Mouse (Mus musculus): ENCODE measurements around the gene Prss42. TPM values are rescaled to one million over a fixed set of nuclear protein-coding genes. Genes with fewer than 3 reads are reported as not detected.

Gene Prss42
- total and polyA plus RNA-seq, 3 experiments: not detected

- TF ChIP-seq JUND (IDR thresholded peaks at IDR 0.05; ENCODE audit: low read depth, low read length): no peak
- TF ChIP-seq MYC (IDR thresholded peaks at IDR 0.05; ENCODE audit: low read depth, low read length): no peak
- TF ChIP-seq MAX (IDR thresholded peaks at IDR 0.05; ENCODE audit: low read length): no peak
- no peak for TF ChIP-seq ELF1 (IDR thresholded peaks at IDR 0.05; ENCODE audit: low read depth, low read length)
- TF ChIP-seq ETS1 (IDR thresholded peaks at IDR 0.05; ENCODE audit: low read depth, low read length): no peak
- H3K79me2 ChIP-seq (ENCODE audit: control insufficient read depth, insufficient read depth, low read length, poor library complexity): no peaks in the 10 kb centered on the region
- no peaks in the 10 kb centered on the region for H3K36me3 ChIP-seq (ENCODE audit: control insufficient read depth in 1 of 2, insufficient read depth in 2 of 2, low read length in 2 of 2)
- no peaks in the 10 kb centered on the region for H3K4me1 ChIP-seq (ENCODE audit: control insufficient read depth in 1 of 2, insufficient read depth in 2 of 2, low read length in 2 of 2)
- H3K9ac ChIP-seq (ENCODE audit: control insufficient read depth, low read depth, low read length, poor library complexity, severe bottlenecking): no peak overlapping the region
- H3K4me3 ChIP-seq (ENCODE audit: control insufficient read depth in 1 of 2, insufficient read depth in 1 of 2, low read depth in 2 of 2, low read length in 2 of 2): no peak overlapping the region
- DNase-seq (ENCODE audit: low read depth, low spot score): peak; percentile 23
- H3K27ac ChIP-seq (ENCODE audit: control insufficient read depth, low read depth, low read length): no peak overlapping the region
- H3K27me3 ChIP-seq (ENCODE audit: control insufficient read depth in 1 of 2, insufficient read depth in 2 of 2, low read length in 2 of 2): no peaks in the 10 kb centered on the region
- no peaks in the 10 kb centered on the region for H3K9me3 ChIP-seq (replicated peaks; ENCODE audit: insufficient read depth, low read length)
These were observed 35.1 kb downstream of the Prss42 start for GRCm38 (mm10) chr9:110833021-110833420.

DNA sequence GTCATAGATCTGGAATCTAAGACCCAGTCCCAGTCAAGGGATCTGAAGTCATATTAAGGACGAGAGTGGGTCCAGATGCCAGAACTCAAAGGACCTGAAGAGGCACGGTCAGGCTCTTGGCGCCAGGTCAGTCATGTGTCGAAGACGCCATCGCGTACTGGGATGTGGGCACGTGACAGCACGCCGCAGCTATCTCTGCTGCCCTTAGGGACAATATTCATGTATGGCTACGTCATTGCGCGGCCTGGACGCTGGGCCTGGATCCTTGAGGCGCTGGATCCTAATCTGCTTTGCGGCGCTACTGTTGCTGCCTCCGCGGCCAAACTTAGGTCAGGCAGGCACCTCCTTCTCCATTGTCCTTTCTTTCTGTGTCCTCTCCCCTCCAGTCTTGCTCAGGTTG, 36.4 kb downstream of the Prss42 start, which contains the start of gene Prss45:
Gene Prss45 (plus strand): TSS at position 178 of the 400 bp plus-strand sequence.
- no peaks in the 10 kb centered on the region for H3K27me3 ChIP-seq (ENCODE audit: control insufficient read depth in 1 of 2, insufficient read depth in 2 of 2, low read length in 2 of 2)

GRCm38 (mm10) chr9:110834961-110835360, 37.0 kb downstream of the Prss42 start:
- H3K9me3 ChIP-seq (replicated peaks; ENCODE audit: insufficient read depth, low read length): no peaks in the 10 kb centered on the region
- no peak overlapping the region for H3K4me3 ChIP-seq (ENCODE audit: control insufficient read depth in 1 of 2, insufficient read depth in 1 of 2, low read depth in 2 of 2, low read length in 2 of 2)
- no peaks in the 10 kb centered on the region for H3K79me2 ChIP-seq (ENCODE audit: control insufficient read depth, insufficient read depth, low read length, poor library complexity)
- no peaks in the 10 kb centered on the region for H3K36me3 ChIP-seq (ENCODE audit: control insufficient read depth in 1 of 2, insufficient read depth in 2 of 2, low read length in 2 of 2)
- no peak overlapping the region for H3K27ac ChIP-seq (ENCODE audit: control insufficient read depth, low read depth, low read length)
- H3K27me3 ChIP-seq (ENCODE audit: control insufficient read depth in 1 of 2, insufficient read depth in 2 of 2, low read length in 2 of 2): no peaks in the 10 kb centered on the region
- no peaks in the 10 kb centered on the region for H3K4me1 ChIP-seq (ENCODE audit: control insufficient read depth in 1 of 2, insufficient read depth in 2 of 2, low read length in 2 of 2)
- no peak overlapping the region for H3K9ac ChIP-seq (ENCODE audit: control insufficient read depth, low read depth, low read length, poor library complexity, severe bottlenecking)
- no peak for TF ChIP-seq POLR2A (IDR thresholded peaks at IDR 0.05; ENCODE audit: control insufficient read depth in 1 of 2, insufficient read depth in 1 of 2, low read depth in 1 of 2, low read length in 2 of 2, poor library complexity in 1 of 2)
- no peak for TF ChIP-seq MYB (IDR thresholded peaks at IDR 0.05; ENCODE audit: low read depth, low read length)
- no peak for TF ChIP-seq MEF2A (IDR thresholded peaks at IDR 0.05; ENCODE audit: extremely low read depth, insufficient replicate concordance, low read depth, low read length, poor library complexity, severe bottlenecking)
- no peak for TF ChIP-seq NRF1 (IDR thresholded peaks at IDR 0.05; ENCODE audit: insufficient read depth, low read depth, low read length, poor library complexity, severe bottlenecking)
- no peak for TF ChIP-seq POLR2AphosphoS5 (IDR thresholded peaks at IDR 0.05; ENCODE audit: borderline replicate concordance, low read depth, low read length)
- TF ChIP-seq JUND (IDR thresholded peaks at IDR 0.05; ENCODE audit: low read depth, low read length): no peak
- TF ChIP-seq ZC3H11A (IDR thresholded peaks at IDR 0.05; ENCODE audit: low read depth, low read length): no peak
- no peak for TF ChIP-seq MXI1 (IDR thresholded peaks at IDR 0.05; ENCODE audit: low read depth, low read length)
- no peak for TF ChIP-seq ZNF384 (IDR thresholded peaks at IDR 0.05; ENCODE audit: low read depth, low read length)
- TF ChIP-seq MYC (IDR thresholded peaks at IDR 0.05; ENCODE audit: low read depth, low read length): no peak
- DNase-seq (ENCODE audit: low read depth, low spot score): no peak

More for the DNA sequence above, 36.4 kb downstream of the Prss42 start, which contains the start of gene Prss45:
- TF ChIP-seq NRF1 (IDR thresholded peaks at IDR 0.05; ENCODE audit: insufficient read depth, low read depth, low read length, poor library complexity, severe bottlenecking): no peak
- no peak for TF ChIP-seq JUND (IDR thresholded peaks at IDR 0.05; ENCODE audit: low read depth, low read length)
- TF ChIP-seq GABPA (IDR thresholded peaks at IDR 0.05; ENCODE audit: low read depth, low read length): no peak
- no peak for TF ChIP-seq SMC3 (IDR thresholded peaks at IDR 0.05; ENCODE audit: low read depth, low read length)
- TF ChIP-seq MYC (IDR thresholded peaks at IDR 0.05; ENCODE audit: low read depth, low read length): no peak
- no peak for TF ChIP-seq POLR2AphosphoS2 (IDR thresholded peaks at IDR 0.05; ENCODE audit: low read length)
- TF ChIP-seq MAZ (IDR thresholded peaks at IDR 0.05; ENCODE audit: low read depth, low read length): no peak
- TF ChIP-seq EP300 (IDR thresholded peaks at IDR 0.05; ENCODE audit: low read depth in 1 of 2, low read length in 2 of 2): no peak
- TF ChIP-seq TBP (IDR thresholded peaks at IDR 0.05; ENCODE audit: low read depth, low read length): no peak
- TF ChIP-seq TAL1 (IDR thresholded peaks at IDR 0.05; ENCODE audit: low read length): no peak
- no peak for TF ChIP-seq BHLHE40 (IDR thresholded peaks at IDR 0.05; ENCODE audit: borderline replicate concordance, low read depth, low read length)
- no peak for TF ChIP-seq MYB (IDR thresholded peaks at IDR 0.05; ENCODE audit: low read depth, low read length)
- TF ChIP-seq UBTF (IDR thresholded peaks at IDR 0.05; ENCODE audit: borderline replicate concordance, insufficient read depth, low read depth, low read length): no peak
- no peak for TF ChIP-seq ZKSCAN1 (IDR thresholded peaks at IDR 0.05; ENCODE audit: low read depth, low read length)
- TF ChIP-seq USF1 (IDR thresholded peaks at IDR 0.05; ENCODE audit: low read depth, low read length): no peak
- no peak for TF ChIP-seq CHD2 (IDR thresholded peaks at IDR 0.05; ENCODE audit: low read length)
- no peak for TF ChIP-seq POLR2AphosphoS5 (IDR thresholded peaks at IDR 0.05; ENCODE audit: borderline replicate concordance, low read depth, low read length)
- TF ChIP-seq POLR2A (IDR thresholded peaks at IDR 0.05; ENCODE audit: control insufficient read depth in 1 of 2, insufficient read depth in 1 of 2, low read depth in 1 of 2, low read length in 2 of 2, poor library complexity in 1 of 2): no peak
- Histone ChIP-seq H3K79me2 (ENCODE audit: control insufficient read depth, insufficient read depth, low read length, poor library complexity) (no peaks in the 10 kb centered on the region), H3K4me1 (ENCODE audit: control insufficient read depth in 1 of 2, insufficient read depth in 2 of 2, low read length in 2 of 2) (no peaks in the 10 kb centered on the region), H3K36me3 (ENCODE audit: control insufficient read depth in 1 of 2, insufficient read depth in 2 of 2, low read length in 2 of 2) (no peaks in the 10 kb centered on the region), H3K9ac (ENCODE audit: control insufficient read depth, low read depth, low read length, poor library complexity, severe bottlenecking) (no peak within 1 kb of the TSS), H3K27ac (ENCODE audit: control insufficient read depth, low read depth, low read length) (no peak within 1 kb of the TSS), H3K4me3 (ENCODE audit: control insufficient read depth in 1 of 2, insufficient read depth in 1 of 2, low read depth in 2 of 2, low read length in 2 of 2) (no peak within 1 kb of the TSS), H3K9me3 (replicated peaks; ENCODE audit: insufficient read depth, low read length) (no peaks in the 10 kb centered on the region)
- no peak for DNase-seq (ENCODE audit: low read depth, low spot score)
